Mouse (Mus musculus) activated CD4-positive, CD25-positive, alpha-beta regulatory T cell, adult 4 months (primary cell): ENCODE data around the gene Odf3b. TPM values are rescaled to one million over a fixed set of nuclear protein-coding genes. Genes with fewer than 3 reads are reported as not detected.

Experiments
- ATAC-seq: one replicate; pipeline ENCODE4 v1.8.0; 2017
- polyA plus RNA-seq, 2 experiments: library from polyadenylated mRNA; unstranded; fragments of 100-300 nt; shearing (Covaris generic); gene quantifications; one replicate each; pipeline ENCODE4 v1.2.1; 2017

The Odf3b gene
- polyA plus RNA-seq, 2 experiments from 2014 or later, result 1.2 to 1.9 TPM

GRCm38 (mm10) chr15:89374801-89375534 lies 4.1 kb downstream of the Odf3b start:
- ATAC-seq, result no peak

- no peak for ATAC-seq
Measured at GRCm38 (mm10) chr15:89374340-89374739, 4.7 kb downstream of the Odf3b start.

DNA sequence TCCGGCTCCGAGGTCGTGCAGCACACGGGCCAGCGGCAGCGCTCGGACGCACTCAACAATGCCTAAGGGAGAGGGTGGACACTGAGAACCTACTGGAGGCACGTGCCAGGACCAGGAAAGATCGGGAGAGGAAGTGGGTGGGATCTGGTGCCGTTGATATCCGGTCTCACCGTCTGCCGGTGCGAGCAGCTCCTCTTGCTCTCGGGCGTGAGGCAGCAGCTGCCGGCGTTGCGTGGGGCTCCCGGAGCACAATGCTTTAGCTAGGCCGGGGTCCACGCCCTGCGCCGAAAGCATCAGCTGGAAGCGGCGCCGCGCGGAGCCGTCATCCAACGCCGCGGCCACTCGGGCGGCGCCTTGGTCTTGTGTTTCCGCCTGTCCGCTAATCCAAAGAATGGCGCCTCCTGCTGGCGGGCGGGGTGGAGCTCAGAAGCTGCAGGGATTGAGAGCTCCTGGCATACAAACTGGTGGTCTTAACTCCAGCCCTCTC lies 5.3 kb downstream of the Odf3b start, which contains the start of gene Sco2:
Sco2 (minus strand) TSS at position 85 of the 487 bp plus-strand sequence.
- ATAC-seq, result peak; percentile 51

DNA sequence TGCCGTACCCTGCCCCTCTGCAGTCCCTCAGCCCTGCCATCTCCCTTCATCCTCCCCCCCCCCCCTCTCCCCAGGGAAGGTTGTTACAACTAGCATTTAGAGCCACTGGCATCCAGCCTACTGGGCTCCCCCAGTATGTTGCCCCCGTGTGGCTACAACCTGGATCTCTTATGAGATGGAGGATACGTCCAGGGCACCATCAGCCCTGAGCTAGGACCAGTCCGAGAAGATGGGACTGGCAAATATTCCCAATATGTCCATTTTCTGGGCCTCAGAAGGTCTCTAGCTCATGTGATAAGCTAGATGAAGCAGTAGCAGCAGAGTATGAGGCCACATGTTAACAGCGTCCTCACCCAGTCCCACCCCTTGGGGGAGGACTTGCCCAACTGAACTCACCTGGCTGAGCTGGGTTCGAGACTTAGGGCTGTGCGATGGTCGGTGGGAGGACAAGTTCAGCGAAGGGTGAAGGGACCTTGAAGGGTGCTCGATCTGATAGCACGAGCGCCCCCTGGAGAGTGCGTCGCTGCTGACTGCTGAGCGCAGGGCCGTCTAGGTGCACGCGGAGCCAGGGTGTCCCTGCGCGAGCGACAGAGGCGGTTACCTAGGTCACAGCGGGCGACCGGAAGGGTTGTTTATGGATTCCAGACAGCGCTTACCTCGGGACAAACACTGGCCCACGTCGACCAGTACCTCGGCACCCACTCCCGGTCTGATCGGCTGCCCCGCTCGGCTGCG lies 5.9 kb downstream of the Odf3b start:
- peak; percentile 87 for ATAC-seq

- ATAC-seq, result no peak
Measured at GRCm38 (mm10) chr15:89372536-89372935, 6.5 kb downstream of the Odf3b start.

- ATAC-seq, result no peak
Measured at GRCm38 (mm10) chr15:89372068-89372467, 7.0 kb downstream of the Odf3b start.

GRCm38 (mm10) chr15:89365141-89365551 lies 13.9 kb downstream of the Odf3b start:
- ATAC-seq, result no peak

DNA sequence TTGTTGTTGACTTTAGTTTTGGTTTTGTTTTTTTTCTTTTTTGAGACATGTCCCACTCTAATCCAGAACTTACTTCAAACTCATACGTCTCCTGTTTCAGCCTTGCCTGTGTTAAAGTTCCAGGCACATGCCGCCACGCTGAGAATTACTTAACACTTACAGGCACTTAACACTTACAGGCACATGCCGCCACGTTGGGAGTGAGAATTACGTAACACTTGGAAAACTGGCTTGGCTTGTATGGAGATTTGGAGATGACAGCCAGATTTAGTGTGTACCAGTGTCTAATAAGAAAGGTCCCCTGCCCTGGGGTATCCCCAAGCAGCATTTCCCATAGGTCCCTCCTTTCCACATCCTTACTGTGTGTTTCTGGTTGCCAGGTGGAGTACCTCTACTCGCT lies 16.0 kb downstream of the Odf3b start:
- ATAC-seq, result no peak

DNA sequence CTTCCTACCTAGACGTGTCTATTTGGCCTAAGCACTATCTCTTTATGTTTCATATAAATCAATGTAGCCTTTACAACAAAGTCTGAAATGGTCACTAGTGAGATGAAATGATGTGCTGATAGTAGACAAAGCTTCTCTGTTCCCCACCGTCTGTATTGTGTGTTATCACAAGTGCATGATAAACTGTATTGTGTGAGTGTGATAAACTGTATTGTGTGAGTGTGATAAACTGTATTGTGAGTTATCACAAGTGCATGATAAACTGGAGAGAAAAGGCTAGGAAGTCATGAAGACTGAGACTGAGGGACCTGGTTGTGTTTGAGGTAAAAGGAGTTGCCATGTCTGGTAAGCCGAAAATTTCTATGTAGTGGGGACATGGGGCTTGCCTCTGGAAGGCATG lies 20.3 kb downstream of the Odf3b start:
- ATAC-seq, result no peak

- ATAC-seq, result no peak
Measured at GRCm38 (mm10) chr15:89356372-89356771, 22.7 kb downstream of the Odf3b start.

- ATAC-seq, result peak; percentile 86
Measured at GRCm38 (mm10) chr15:89355241-89356187, 23.6 kb downstream of the Odf3b start, which contains the start of the genes Lmf2 and Ncaph2. Gene Lmf2 (minus strand): TSS chr15:89355659. Gene Ncaph2 (plus strand): TSS chr15:89355719.

DNA sequence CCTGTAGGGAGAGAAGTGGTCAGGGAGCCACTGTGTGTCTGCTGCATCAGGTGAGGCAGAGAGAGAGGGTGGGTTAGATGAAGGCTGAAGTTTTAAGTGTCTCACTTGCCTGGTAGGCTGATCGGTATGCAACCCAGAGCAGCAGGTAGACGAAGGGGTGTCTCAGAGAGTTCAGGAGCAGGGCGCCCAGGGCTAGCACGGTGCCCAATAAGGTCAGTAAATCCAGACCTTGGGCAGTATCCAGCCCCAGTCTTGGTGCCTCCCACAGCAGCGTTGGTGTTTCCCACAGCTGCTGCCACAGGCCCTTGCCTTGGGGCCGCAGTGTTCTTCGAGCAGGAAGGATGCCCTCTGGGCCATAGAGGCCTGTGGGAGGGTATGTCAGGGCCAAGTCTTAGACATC lies 24.6 kb downstream of the Odf3b start:
- ATAC-seq, result no peak

GRCm38 (mm10) chr15:89353837-89354236 lies 25.2 kb downstream of the Odf3b start:
- ATAC-seq, result no peak

- ATAC-seq, result no peak
Measured at GRCm38 (mm10) chr15:89352795-89353194, 26.3 kb downstream of the Odf3b start.

DNA sequence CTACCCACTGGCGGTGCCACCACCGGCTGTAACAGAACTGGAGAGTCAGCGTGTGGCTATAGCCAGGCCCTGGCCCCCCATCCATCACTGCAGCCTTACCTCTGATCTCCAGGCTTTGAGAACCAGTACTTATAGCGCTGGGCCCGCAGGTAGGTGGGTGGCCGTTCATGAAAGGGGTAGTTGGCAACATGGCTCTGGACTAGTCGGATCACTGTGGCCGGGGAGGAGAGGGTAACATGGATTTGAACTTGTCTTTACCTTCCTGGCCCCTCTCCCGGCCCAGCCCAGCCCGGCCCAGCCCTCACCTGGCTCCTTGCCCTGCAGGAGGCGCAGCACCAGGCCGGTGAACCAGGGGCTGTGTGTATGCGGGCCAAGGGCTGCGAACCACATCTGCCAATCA lies 27.0 kb downstream of the Odf3b start:
- ATAC-seq, result no peak

DNA sequence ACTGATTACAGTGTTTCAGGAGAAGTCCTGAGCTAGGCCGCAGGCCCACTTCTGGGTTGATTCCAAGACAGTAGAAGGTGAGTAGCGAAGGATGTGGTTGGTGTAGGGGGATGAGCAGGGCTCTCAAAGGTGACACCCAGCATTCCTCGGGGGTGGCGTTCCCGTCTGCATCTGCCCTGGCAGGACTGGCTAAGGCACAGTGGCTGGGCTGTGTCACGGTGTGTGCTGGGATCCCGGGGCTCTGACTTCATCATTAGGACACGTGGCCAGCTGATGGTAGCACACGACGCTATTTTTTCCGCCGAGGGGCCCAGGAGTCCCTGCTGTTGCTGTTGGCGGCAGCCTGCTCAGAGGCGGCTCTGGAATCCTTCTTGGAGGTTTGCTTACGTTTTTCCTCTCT lies 27.8 kb downstream of the Odf3b start:
- no peak for ATAC-seq

GRCm38 (mm10) chr15:89350447-89350846 lies 28.6 kb downstream of the Odf3b start:
- no peak for ATAC-seq

GRCm38 (mm10) chr15:89343325-89343724 lies 35.8 kb downstream of the Odf3b start:
- no peak for ATAC-seq

- no peak for ATAC-seq
Measured at GRCm38 (mm10) chr15:89341678-89342077, 37.4 kb downstream of the Odf3b start.

DNA sequence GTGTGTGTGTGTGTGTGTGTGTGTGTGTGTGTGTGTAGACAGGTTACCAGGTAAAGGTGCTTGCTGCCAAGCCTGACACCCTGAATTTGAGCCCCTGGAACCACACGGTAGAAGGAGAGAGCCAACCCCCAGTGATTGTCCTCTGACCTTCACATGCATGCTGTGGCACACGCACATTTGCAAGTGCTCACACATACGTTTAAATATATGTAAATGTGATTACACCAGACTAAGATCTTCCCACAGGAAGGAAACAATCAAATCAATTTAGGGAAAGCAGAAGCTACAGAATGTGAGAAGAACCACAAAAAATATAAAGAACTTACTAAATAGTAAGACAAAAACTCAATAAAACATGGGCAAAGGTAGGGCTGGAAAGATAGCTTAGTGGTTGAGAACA lies 38.9 kb downstream of the Odf3b start:
- ATAC-seq, result no peak

- no peak for ATAC-seq
Measured at GRCm38 (mm10) chr15:89339696-89340095, 39.4 kb downstream of the Odf3b start.

GRCm38 (mm10) chr15:89336422-89336821 lies 42.7 kb downstream of the Odf3b start:
- ATAC-seq, result no peak
